Mouse (Mus musculus): Measurements from ENCODE around the gene Opa1. TPM values are rescaled to one million over a fixed set of nuclear protein-coding genes. Genes with fewer than 3 reads are reported as not detected.

Opa1 gene
- polyA plus RNA-seq, 1 experiment from 2014 or later, result 33.5 TPM

Other genes starting within 250 kb of the Opa1 start
- gene Atp13a5, start 200.6 kb upstream of the Opa1 start, polyA plus RNA-seq (2015; fragmentation: Nextera tagmentation; extraction: Ambion mirVana), result not detected in 2 replicates
- gene Atp13a4, start 34.5 kb upstream of the Opa1 start, polyA plus RNA-seq (2015; fragmentation: Nextera tagmentation; extraction: Ambion mirVana), result 2.9 and 3.3 TPM in 2 replicates